Mouse (Mus musculus) embryonic facial prominence, embryonic 14.5 days (tissue): ENCODE results near the gene Gdpd3. TPM values are rescaled to one million over a fixed set of nuclear protein-coding genes. Genes with fewer than 3 reads are reported as not detected.

Source experiments
- ATAC-seq: fragments of 200-750 bp; cut with Nextera tagmentation; 2 replicates; pipeline ENCODE4 v1.8.0; 2017; ENCODE audit warnings: low read depth, moderate number of reproducible peaks, moderate TSS enrichment
- DNase-seq: peaks from one replicate; pipeline ENCODE4 v3.0.0-alpha.2; 2015; ENCODE audit warnings: low spot score
- H3K27ac ChIP-seq: fragments of 300-500 bp; sonication (generic); replicated peaks from 2 replicates; pipeline ENCODE4 v1.5.1; 2014; ENCODE audit warnings: low read depth, mild to moderate bottlenecking, low read length, moderate library complexity
- H3K27me3 ChIP-seq: fragments of 300-500 bp; sonication (generic); replicated peaks from 2 replicates; pipeline ENCODE4 v1.6.1; 2014; ENCODE audit warnings: low read length; ENCODE audit not compliant: control insufficient read depth, insufficient read depth
- H3K36me3 ChIP-seq: fragments of 300-500 bp; sonication (generic); 2 replicates; pipeline ENCODE4 v1.6.1; 2014; ENCODE audit warnings: low read length, mixed read lengths; ENCODE audit not compliant: control insufficient read depth, insufficient read depth
- H3K4me1 ChIP-seq: fragments of 300-500 bp; sonication (generic); 2 replicates; pipeline ENCODE4 v1.6.1; 2014; ENCODE audit warnings: antibody characterized with exemption, low read length; ENCODE audit not compliant: control insufficient read depth, insufficient read depth
- H3K4me2 ChIP-seq: fragments of 300-500 bp; sonication (generic); 2 replicates; pipeline ENCODE4 v1.6.1; 2014; ENCODE audit warnings: low read depth, mild to moderate bottlenecking, low read length, moderate library complexity, mixed read lengths
- H3K4me3 ChIP-seq: fragments of 300-500 bp; sonication (generic); 2 replicates; pipeline ENCODE4 v1.5.1; 2014; ENCODE audit warnings: low read depth, mild to moderate bottlenecking, low read length
- H3K9ac ChIP-seq: fragments of 300-500 bp; sonication (generic); 2 replicates; pipeline ENCODE4 v1.6.1; 2014; ENCODE audit warnings: low read depth, mild to moderate bottlenecking, low read length, moderate library complexity, mixed read lengths
- H3K9me3 ChIP-seq: fragments of 300-500 bp; sonication (generic); 2 replicates; pipeline ENCODE4 v1.6.1; 2016; ENCODE audit warnings: low read length; ENCODE audit not compliant: control insufficient read depth
- WGBS: fragments of 180-500 bp; shearing (Covaris S2); extraction: QIAGEN DNeasy Blood & Tissue Kit; methylation state at CpG from one replicate; pipeline ENCODE4 v1.1.7; 2014; 5-methylcytosine and 5-hydroxymethylcytosine counted together
- polyA plus RNA-seq: library from polyadenylated mRNA; unstranded; fragments of >200 nt; fragmentation: Nextera tagmentation; extraction: Ambion mirVana; gene quantifications from 2 replicates; pipeline ENCODE4 v1.2.1, GENCODE M21; 2014

Gene Gdpd3
- polyA plus RNA-seq, 1 experiment from 2014 or later, result 5.1 TPM

GRCm38 (mm10) chr7:126785056-126785455 is 18.9 kb downstream of the Gdpd3 start:
- H3K9ac ChIP-seq, result no peak overlapping the region
- H3K4me3 ChIP-seq, result no peak overlapping the region
- H3K27ac ChIP-seq, result no peak overlapping the region
- peaks cover 63% of the 10 kb centered on the region for H3K36me3 ChIP-seq
- no peak for ATAC-seq
- H3K4me2 ChIP-seq, result no peak overlapping the region
- peaks cover 9% of the 10 kb centered on the region; the same call in 1 of the 2 replicates for H3K4me1 ChIP-seq
- DNase-seq, result no peak
- no peaks in the 10 kb centered on the region for H3K27me3 ChIP-seq
- 85% methylated on average over 4 of the region's 4 CpGs for WGBS
- H3K9me3 ChIP-seq, result no peaks in the 10 kb centered on the region

- Histone ChIP-seq H3K27me3 (no peaks in the 10 kb centered on the region), H3K4me2 (no peak overlapping the region), H3K4me1 (0 out of 2 replicates have a peak, but pooled peaks cover 8% of the 10 kb centered on the region), H3K4me3 (no peak overlapping the region), H3K36me3 (peaks cover 63% of the 10 kb centered on the region), H3K9ac (no peak overlapping the region), H3K9me3 (no peaks in the 10 kb centered on the region), H3K27ac (no peak overlapping the region)
- 95% methylated on average over 14 of the region's 14 CpGs for WGBS
- DNase-seq (no peak), ATAC-seq (no peak)
These were observed 20.0 kb downstream of the Gdpd3 start for GRCm38 (mm10) chr7:126786142-126786541.

- Histone ChIP-seq H3K9ac (no peak overlapping the region), H3K27ac (no peak overlapping the region), H3K36me3 (peaks cover 62% of the 10 kb centered on the region), H3K4me3 (no peak overlapping the region), H3K9me3 (no peaks in the 10 kb centered on the region), H3K4me2 (no peak overlapping the region), H3K4me1 (0 out of 2 replicates have a peak, but pooled peaks cover 7% of the 10 kb centered on the region), H3K27me3 (no peaks in the 10 kb centered on the region)
- 96% methylated on average over 4 of the region's 4 CpGs for WGBS
- DNase-seq, result no peak
- ATAC-seq, result no peak
These were observed 23.0 kb downstream of the Gdpd3 start for GRCm38 (mm10) chr7:126789141-126789540.

GRCm38 (mm10) chr7:126791851-126792720 is 26.0 kb downstream of the Gdpd3 start, which contains the start of gene Ppp4c:
TSS of gene Ppp4c (minus strand) at chr7:126792496.
- Histone ChIP-seq H3K27ac (peak within 1 kb of the TSS; percentile 96), H3K9me3 (no peaks in the 10 kb centered on the region), H3K9ac (peak within 1 kb of the TSS; percentile 92), H3K4me3 (peak within 1 kb of the TSS; percentile 74), H3K36me3 (peaks cover 62% of the 10 kb centered on the region), H3K4me1 (0 out of 2 replicates have a peak, but pooled peaks cover 7% of the 10 kb centered on the region), H3K27me3 (no peaks in the 10 kb centered on the region), H3K4me2 (peak within 1 kb of the TSS; percentile 72)
- WGBS, result under 1% methylated on average over 55 of the region's 83 CpGs
- DNase-seq, result peak; percentile 99
- peak; percentile 95 for ATAC-seq

- 29% methylated on average over 11 of the region's 11 CpGs for WGBS
- peaks cover 58% of the 10 kb centered on the region for H3K36me3 ChIP-seq
- no peaks in the 10 kb centered on the region for H3K9me3 ChIP-seq
- peaks cover 11% of the 10 kb centered on the region for H3K4me1 ChIP-seq
- H3K4me2 ChIP-seq, result peak overlapping the region; percentile 72
- H3K27ac ChIP-seq, result peak overlapping the region; percentile 96
- H3K9ac ChIP-seq, result peak overlapping the region; percentile 58
- ATAC-seq, result no peak
- H3K4me3 ChIP-seq, result peak overlapping the region; percentile 74
- DNase-seq, result no peak
- no peaks in the 10 kb centered on the region for H3K27me3 ChIP-seq
These were observed 26.7 kb downstream of the Gdpd3 start for GRCm38 (mm10) chr7:126792721-126793443.

- no peaks in the 10 kb centered on the region for H3K27me3 ChIP-seq
- no peaks in the 10 kb centered on the region for H3K9me3 ChIP-seq
- no peak overlapping the region for H3K4me3 ChIP-seq
- WGBS, result 70% methylated on average over 4 of the region's 4 CpGs
- H3K9ac ChIP-seq, result no peak overlapping the region
- H3K4me2 ChIP-seq, result no peak overlapping the region
- H3K36me3 ChIP-seq, result peaks cover 51% of the 10 kb centered on the region
- H3K27ac ChIP-seq, result peak overlapping the region; percentile 96
- H3K4me1 ChIP-seq, result peaks cover 11% of the 10 kb centered on the region
- ATAC-seq (no peak), DNase-seq (no peak)
These were observed 27.5 kb downstream of the Gdpd3 start for GRCm38 (mm10) chr7:126793456-126794270.

GRCm38 (mm10) chr7:126794271-126794605 is 28.1 kb downstream of the Gdpd3 start:
- WGBS, result 72% methylated on average over 4 of the region's 4 CpGs
- H3K9ac ChIP-seq, result no peak overlapping the region
- ATAC-seq (no peak), DNase-seq (no peak)
- H3K9me3 ChIP-seq, result no peaks in the 10 kb centered on the region
- no peaks in the 10 kb centered on the region for H3K27me3 ChIP-seq
- H3K27ac ChIP-seq, result no peak overlapping the region
- peaks cover 11% of the 10 kb centered on the region for H3K4me1 ChIP-seq
- peaks cover 45% of the 10 kb centered on the region for H3K36me3 ChIP-seq
- H3K4me2 ChIP-seq, result no peak overlapping the region
- H3K4me3 ChIP-seq, result no peak overlapping the region
